ENCODE assay signal across 18 mouse cellular contexts in genomic region chr3:65950831-65951365, GRCm38 (mm10). TPM values are rescaled to one million over a fixed set of nuclear protein-coding genes. Genes with fewer than 3 reads are reported as not detected.
DNase-seq lines count a peak whose midpoint lies in the region; ATAC-seq and TF ChIP-seq lines count a peak whose summit lies in the region.
"Had no signal": no experiment of that assay in that cellular context is flagged by ENCODE, and none has a peak within 500 bp of the region (broad histone marks: within the 10 kb centered on the region; RNA-seq: fewer than 3 reads in every experiment).

No protein-coding gene starts in this region.

- H3K9ac ChIP-seq in hindbrain, postnatal 0 days (replicated peaks; ENCODE audit: low read length), result no peak overlapping the region
- H3K9ac ChIP-seq in hindbrain, embryonic 11.5 days (ENCODE audit: low read depth, low read length), result no peak overlapping the region
- H3K9ac ChIP-seq: embryonic facial prominence, embryonic 13.5 days; forebrain, embryonic 12.5 days; heart, embryonic 13.5 days; limb, embryonic 15.5 days; neural tube, embryonic 15.5 days had no signal

- no peaks in the 10 kb centered on the region for H3K27me3 ChIP-seq in hindbrain, postnatal 0 days (ENCODE audit: insufficient read depth, low read length)
- H3K27me3 ChIP-seq in hindbrain, embryonic 11.5 days (ENCODE audit: control insufficient read depth, insufficient read depth, low read length), result no peaks in the 10 kb centered on the region
- H3K27me3 ChIP-seq: embryonic facial prominence, embryonic 13.5 days; forebrain, embryonic 12.5 days; heart, embryonic 13.5 days; limb, embryonic 15.5 days; neural tube, embryonic 15.5 days had no signal

- peak; percentile 17 for DNase-seq in hindbrain, postnatal 0 days (ENCODE audit: low spot score)
- no peak for DNase-seq in hindbrain, embryonic 11.5 days (ENCODE audit: low spot score)
- DNase-seq in cerebellum, adult 11 months, result peak; percentile 33
- peak; percentile 46 to 78 for DNase-seq in cerebellum, postnatal 14 days
- DNase-seq in adrenal gland, adult (ENCODE audit: inconsistent age in 2 of 2, low spot score in 1 of 2), result no peak
- DNase-seq in layer of hippocampus, adult 9-10 months (ENCODE audit: low spot score), result no peak
- DNase-seq in gastrocnemius, postnatal 14 days, result no peak
- DNase-seq: heart, postnatal 4 days; kidney, adult 2 months; kidney, postnatal 25 days; lung, adult 18-20 months; thymus, postnatal 25 days had no signal

- H3K27ac ChIP-seq in hindbrain, postnatal 0 days, result no peak overlapping the region
- H3K27ac ChIP-seq in hindbrain, embryonic 11.5 days (ENCODE audit: low read depth, low read length), result no peak overlapping the region
- H3K27ac ChIP-seq: embryonic facial prominence, embryonic 13.5 days; forebrain, embryonic 12.5 days; heart, embryonic 13.5 days; limb, embryonic 15.5 days; midbrain, embryonic 10.5 days; neural tube, embryonic 15.5 days had no signal

- peaks cover 38% of the 10 kb centered on the region for H3K36me3 ChIP-seq in hindbrain, postnatal 0 days (ENCODE audit: insufficient read depth, low read length)
- peaks cover 9% of the 10 kb centered on the region for H3K36me3 ChIP-seq in hindbrain, embryonic 11.5 days (ENCODE audit: control insufficient read depth, insufficient read depth, low read length)

- 78% methylated on average over 4 of the region's 4 CpGs for WGBS in hindbrain, postnatal 0 days
- 88% methylated on average over 4 of the region's 4 CpGs for WGBS in hindbrain, embryonic 11.5 days

- no peak for ATAC-seq in hindbrain, postnatal 0 days
- ATAC-seq in hindbrain, embryonic 11.5 days (ENCODE audit: low FRiP score), result no peak

- TF ChIP-seq CTCF in hindbrain, postnatal 0 days (IDR thresholded peaks at IDR 0.05; ENCODE audit: low read depth), result no peak

- no peaks in the 10 kb centered on the region for H3K4me1 ChIP-seq in hindbrain, postnatal 0 days (ENCODE audit: insufficient read depth, low read length)
- H3K4me1 ChIP-seq in hindbrain, embryonic 11.5 days (replicated peaks; ENCODE audit: control insufficient read depth, insufficient read depth, low read length), result peaks cover 1% of the 10 kb centered on the region

- no peaks in the 10 kb centered on the region for H3K9me3 ChIP-seq in hindbrain, postnatal 0 days (ENCODE audit: low read length)
- H3K9me3 ChIP-seq in hindbrain, embryonic 11.5 days (ENCODE audit: control insufficient read depth, low read length), result no peaks in the 10 kb centered on the region
- H3K9me3 ChIP-seq: embryonic facial prominence, embryonic 13.5 days; forebrain, embryonic 12.5 days; heart, embryonic 13.5 days; limb, embryonic 15.5 days; midbrain, embryonic 10.5 days; neural tube, embryonic 15.5 days had no signal

- intact Hi-C loops in gastrocnemius, postnatal 14 days (cut with DNase I; ENCODE audit: low total_unique reads), result no loop called here

- no peak overlapping the region for H3K4me2 ChIP-seq in hindbrain, postnatal 0 days (ENCODE audit: low read depth, low read length)
- H3K4me2 ChIP-seq in hindbrain, embryonic 11.5 days (replicated peaks; ENCODE audit: low read depth, low read length), result no peak overlapping the region
- H3K4me2 ChIP-seq: embryonic facial prominence, embryonic 13.5 days; forebrain, embryonic 12.5 days; heart, embryonic 13.5 days; limb, embryonic 15.5 days; neural tube, embryonic 15.5 days had no signal

- no peak overlapping the region for H3K4me3 ChIP-seq in hindbrain, postnatal 0 days (ENCODE audit: low read length)
- no peak overlapping the region for H3K4me3 ChIP-seq in hindbrain, embryonic 11.5 days (ENCODE audit: low read depth, low read length)
- H3K4me3 ChIP-seq: embryonic facial prominence, embryonic 13.5 days; forebrain, embryonic 12.5 days; heart, embryonic 13.5 days; limb, embryonic 15.5 days; midbrain, embryonic 10.5 days; neural tube, embryonic 15.5 days had no signal

RNA-seq across cellular contexts. Expression of gene Ccnl1, which starts 7.2 kb away (rescaled TPM):
- total RNA-seq in hindbrain, postnatal 0 days (2014; rRNA removed), result 32.9 and 34.8 TPM in 2 replicates
- 56.8 and 56.9 TPM in 2 replicates for polyA plus RNA-seq in hindbrain, postnatal 0 days (2015; fragmentation: Nextera tagmentation; extraction: Ambion mirVana)
- 121 and 124 TPM in 2 replicates for polyA plus RNA-seq in hindbrain, embryonic 11.5 days (2014; fragmentation: Nextera tagmentation; extraction: Ambion mirVana)
- 10 to 100 TPM; 16.1 to 18.8 TPM for total RNA-seq in gastrocnemius, postnatal 14 days (2021)

Comparison
In these comparisons a context has a peak if more than half of its experiments do, and no peak if none do; other contexts are left out.
1. DNase-seq: peak in hindbrain, postnatal 0 days (single experiment), cerebellum, adult 11 months (single experiment) and cerebellum, postnatal 14 days (2 of 2); none in hindbrain, embryonic 11.5 days (single experiment), adrenal gland, adult (0 of 2), layer of hippocampus, adult 9-10 months (single experiment) and gastrocnemius, postnatal 14 days (single experiment).